In genomic region chr14:8621164-8621563, GRCm38 (mm10) we compare ENCODE assay signal across 16 mouse cellular contexts. TPM values are rescaled to one million over a fixed set of nuclear protein-coding genes. Genes with fewer than 3 reads are reported as not detected.
DNase-seq lines count a peak whose midpoint lies in the region; ATAC-seq and TF ChIP-seq lines count a peak whose summit lies in the region.
"Had no signal": no experiment of that assay in that cellular context is flagged by ENCODE, and none has a peak within 500 bp of the region (broad histone marks: within the 10 kb centered on the region; RNA-seq: fewer than 3 reads in every experiment).

No protein-coding gene starts in this region.

- no peaks in the 10 kb centered on the region; the same call in 1 of the 2 replicates for H3K36me3 ChIP-seq in heart, embryonic 10.5 days
- H3K36me3 ChIP-seq in lung, embryonic 14.5 days (ENCODE audit: insufficient read depth), result no peaks in the 10 kb centered on the region
- H3K36me3 ChIP-seq: embryonic facial prominence, embryonic 15.5 days; hindbrain, embryonic 15.5 days; neural tube, embryonic 12.5 days had no signal

- WGBS in heart, embryonic 10.5 days, result 42% methylated on average over 6 of the region's 6 CpGs
- WGBS in lung, embryonic 14.5 days, result 43% methylated on average over 6 of the region's 6 CpGs

- H3K4me1 ChIP-seq in heart, embryonic 10.5 days, result no peaks in the 10 kb centered on the region
- no peaks in the 10 kb centered on the region for H3K4me1 ChIP-seq in lung, embryonic 14.5 days (ENCODE audit: insufficient read depth)
- H3K4me1 ChIP-seq: embryonic facial prominence, embryonic 15.5 days; hindbrain, embryonic 15.5 days; neural tube, embryonic 12.5 days had no signal

- TF ChIP-seq CTCF in lung, embryonic 14.5 days (IDR thresholded peaks at IDR 0.05; ENCODE audit: low read depth), result no peak

- no peak overlapping the region for H3K9ac ChIP-seq in lung, embryonic 14.5 days
- H3K9ac ChIP-seq: embryonic facial prominence, embryonic 15.5 days; forebrain, postnatal 0 days; hindbrain, embryonic 15.5 days; neural tube, embryonic 12.5 days had no signal

- H3K4me2 ChIP-seq in lung, embryonic 14.5 days, result no peak overlapping the region
- H3K4me2 ChIP-seq: embryonic facial prominence, embryonic 15.5 days; hindbrain, embryonic 15.5 days; neural tube, embryonic 12.5 days had no signal

- no peak for ATAC-seq in lung, embryonic 14.5 days (ENCODE audit: insufficient read depth)
- ATAC-seq: forebrain, postnatal 0 days had no signal

- no peaks in the 10 kb centered on the region for H3K9me3 ChIP-seq in heart, embryonic 10.5 days
- no peaks in the 10 kb centered on the region for H3K9me3 ChIP-seq in lung, embryonic 14.5 days (ENCODE audit: low read depth, low read length)
- H3K9me3 ChIP-seq: embryonic facial prominence, embryonic 15.5 days; hindbrain, embryonic 15.5 days; neural tube, embryonic 12.5 days had no signal

- H3K4me3 ChIP-seq in heart, embryonic 10.5 days, result no peak overlapping the region
- no peak overlapping the region for H3K4me3 ChIP-seq in lung, embryonic 14.5 days (ENCODE audit: low read depth, low read length)
- H3K4me3 ChIP-seq: embryonic facial prominence, embryonic 15.5 days; hindbrain, embryonic 15.5 days; neural tube, embryonic 12.5 days had no signal

- no peak overlapping the region for H3K27ac ChIP-seq in heart, embryonic 10.5 days
- no peak overlapping the region for H3K27ac ChIP-seq in lung, embryonic 14.5 days (ENCODE audit: low read depth)
- H3K27ac ChIP-seq: embryonic facial prominence, embryonic 15.5 days; hindbrain, embryonic 15.5 days; neural tube, embryonic 12.5 days had no signal

- no peaks in the 10 kb centered on the region for H3K27me3 ChIP-seq in heart, embryonic 10.5 days (ENCODE audit: insufficient read depth, poor library complexity, severe bottlenecking)
- no peaks in the 10 kb centered on the region for H3K27me3 ChIP-seq in lung, embryonic 14.5 days (ENCODE audit: insufficient read depth, low read length)
- H3K27me3 ChIP-seq: embryonic facial prominence, embryonic 15.5 days; hindbrain, embryonic 15.5 days; neural tube, embryonic 12.5 days had no signal

- DNase-seq in heart, adult 8-10 months (ENCODE audit: low spot score), result peak; percentile 7
- DNase-seq in heart, embryonic 10.5 days (ENCODE audit: low spot score), result no peak
- peak; percentile 31 for DNase-seq in lung, embryonic 14.5 days
- DNase-seq in lung, postnatal 14 days, result no peak
- DNase-seq in R1 (ENCODE audit: low read depth, low spot score), result peak; percentile 50
- DNase-seq in heart, postnatal 4 days, result peak; percentile 35
- no peak for DNase-seq in gastrocnemius, adult 18-20 months (ENCODE audit: low spot score)
- no peak for DNase-seq in cerebellum, adult 18-20 months
- DNase-seq: cerebellum, adult 9-10 months; forebrain, postnatal 0 days; gastrocnemius, postnatal 36 days; lung, postnatal 4 days; midbrain, embryonic 14.5 days had no signal

RNA-seq across cellular contexts. Expression of gene 4930452B06Rik, which starts 44.9 kb away (rescaled TPM):
- total RNA-seq in heart, adult 8-10 months (2022), result 1 to 10 TPM; 1.7 to 2.0 (median 1.9) TPM
- 14.0 and 20.5 TPM in 2 replicates for polyA plus RNA-seq in heart, embryonic 10.5 days (2016; fragmentation: Nextera tagmentation; extraction: Ambion mirVana)
- 11.9 and 12.9 TPM in 2 replicates for polyA plus RNA-seq in lung, embryonic 14.5 days (2014; fragmentation: Nextera tagmentation; extraction: Ambion mirVana)
- 10 to 100 TPM; 15.2 to 15.7 TPM for total RNA-seq in heart, postnatal 4 days (2021)
- total RNA-seq in gastrocnemius, adult 18-20 months (2021), result not detected

Comparison
In these comparisons a context has a peak if more than half of its experiments do, and no peak if none do; other contexts are left out.
1. DNase-seq: peak in heart, adult 8-10 months (single experiment), lung, embryonic 14.5 days (single experiment), R1 (single experiment) and heart, postnatal 4 days (single experiment); none in heart, embryonic 10.5 days (single experiment), lung, postnatal 14 days (single experiment), gastrocnemius, adult 18-20 months (single experiment) and cerebellum, adult 18-20 months (0 of 2).
2. RNA of gene 4930452B06Rik, which starts 44.9 kb away (total RNA-seq): 15.2 to 15.7 TPM in heart, postnatal 4 days; 1.7 to 2.0 TPM in heart, adult 8-10 months and not detected in gastrocnemius, adult 18-20 months; every median in the first group is over 4 times any median in the second.